Mouse (Mus musculus): Measurements from ENCODE around the gene Fam155a.

Gene Fam155a

DNA sequence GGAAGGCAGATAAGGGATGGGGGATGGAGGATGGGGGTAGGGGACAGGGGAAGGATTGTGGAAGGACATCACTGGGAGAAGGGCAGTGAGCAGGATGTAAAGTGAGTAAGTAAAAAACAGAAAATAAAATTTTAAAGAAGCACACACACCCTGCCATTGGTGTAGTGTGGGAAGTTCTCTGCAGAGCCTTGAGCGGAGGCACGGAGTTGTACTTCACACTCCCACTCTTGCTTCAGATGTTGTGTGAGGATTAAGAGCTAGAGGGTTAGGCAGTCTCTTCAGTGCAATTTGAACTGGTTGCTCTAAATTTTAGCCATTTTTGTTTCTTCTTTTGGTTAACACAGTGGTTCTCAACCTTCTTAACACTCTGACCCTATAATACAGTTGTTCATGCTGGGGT, 114.1 kb downstream of the Fam155a start:
- DNase-seq = no peak

DNA sequence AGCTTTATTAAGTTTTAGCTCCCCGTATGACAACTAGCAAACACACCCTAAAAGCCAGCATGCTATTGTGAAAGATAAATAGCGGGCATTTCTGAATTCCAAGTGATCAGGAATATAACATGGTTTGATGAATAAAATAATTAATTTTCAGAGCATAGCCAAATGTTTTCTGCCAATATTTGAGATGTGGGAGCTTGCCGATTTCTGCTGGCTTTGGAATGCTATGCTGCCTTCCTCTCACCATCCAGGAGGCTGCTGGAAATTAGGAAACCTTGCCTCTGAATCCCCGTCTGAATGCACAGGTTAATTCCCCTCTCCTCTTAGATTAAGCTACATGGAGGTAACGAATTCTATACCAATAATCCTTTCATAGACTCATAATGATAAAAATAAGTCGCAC, 116.1 kb downstream of the Fam155a start:
- no peak for DNase-seq

DNA sequence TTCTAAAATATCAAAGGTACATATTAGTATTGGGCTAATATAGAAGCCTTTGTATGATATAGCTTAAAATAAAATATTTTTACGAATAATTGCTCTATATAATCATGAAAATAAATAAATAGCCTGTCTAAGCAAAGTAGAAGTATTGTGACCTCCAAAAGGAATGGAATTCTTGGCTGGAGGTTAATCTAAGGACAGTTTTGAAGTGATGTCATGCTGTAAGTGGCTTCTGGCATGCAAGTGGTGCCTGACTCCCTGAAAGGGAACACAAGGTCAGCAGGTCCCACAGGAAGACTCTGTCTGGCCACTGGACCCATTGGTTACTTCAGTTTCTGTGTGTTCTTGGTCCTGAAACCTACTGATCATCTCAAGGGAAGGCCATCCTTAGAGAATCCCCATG, 117.3 kb downstream of the Fam155a start:
- no peak for DNase-seq

DNA sequence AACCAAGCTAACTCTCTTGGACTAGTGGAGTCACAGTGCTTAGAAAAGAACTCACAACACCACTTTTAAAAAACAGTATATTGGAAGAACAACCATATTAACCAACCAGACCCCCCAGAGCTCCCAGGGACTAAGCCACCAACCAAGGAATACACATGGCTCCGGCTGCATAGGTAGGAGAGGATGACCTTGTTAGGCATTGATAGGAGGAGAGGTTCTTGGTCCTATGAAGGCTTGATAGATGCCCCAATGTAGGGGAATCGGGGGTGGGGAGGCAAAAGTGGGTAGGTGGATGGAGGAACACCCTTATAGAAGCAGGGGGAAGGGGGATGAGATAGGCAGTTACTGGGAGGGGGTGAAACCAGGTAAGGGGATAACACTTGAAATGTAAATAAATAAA, 132.8 kb downstream of the Fam155a start:
- no peak for DNase-seq

DNA sequence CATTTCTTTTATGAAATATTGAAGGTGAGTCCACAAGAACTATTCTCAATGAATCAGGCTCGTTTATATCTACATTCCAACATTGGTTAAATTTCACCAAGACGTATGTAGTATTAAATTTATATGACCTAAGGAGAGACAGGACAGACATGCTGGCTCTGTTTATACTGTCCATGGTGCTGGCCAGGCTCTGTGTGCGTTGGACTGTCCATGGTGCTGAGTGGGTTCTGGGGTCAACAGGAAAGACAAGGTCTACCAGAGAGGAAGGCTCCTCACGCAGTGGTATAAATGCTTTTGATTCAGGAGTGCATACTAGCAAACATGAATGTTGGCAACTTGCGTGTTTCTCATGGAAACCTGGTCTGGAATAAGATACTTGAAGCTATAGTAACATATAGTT, 135.7 kb downstream of the Fam155a start:
- DNase-seq = no peak

DNA sequence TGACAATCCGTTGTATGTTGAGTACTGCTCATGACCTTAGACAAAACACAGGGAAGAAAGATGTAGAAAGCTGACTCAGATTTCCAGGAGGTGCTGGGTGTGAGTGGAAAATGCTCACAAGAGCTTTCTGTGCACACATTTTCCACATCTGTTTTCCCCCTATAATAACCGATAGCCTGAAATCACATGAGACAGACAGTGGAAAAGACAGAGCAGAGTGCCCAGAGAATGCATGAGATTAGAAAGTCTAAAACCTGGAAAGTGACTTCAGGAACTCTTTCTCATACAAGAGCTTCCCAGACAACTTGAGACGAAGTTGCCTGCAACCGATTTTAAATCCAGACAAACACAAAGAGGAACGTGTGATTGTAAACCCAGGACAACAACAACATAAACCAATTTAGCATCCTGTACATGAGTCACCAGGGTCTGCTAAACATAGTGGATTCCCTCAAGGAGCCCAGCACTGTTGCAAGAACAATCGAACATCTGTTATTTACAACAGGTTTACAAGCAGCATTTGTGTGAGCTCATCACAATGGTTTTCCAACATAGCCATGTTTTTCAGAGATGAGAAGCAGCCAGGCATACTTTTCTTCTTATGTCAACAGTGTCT, 163.8 kb downstream of the Fam155a start:
- DNase-seq = no peak

DNA sequence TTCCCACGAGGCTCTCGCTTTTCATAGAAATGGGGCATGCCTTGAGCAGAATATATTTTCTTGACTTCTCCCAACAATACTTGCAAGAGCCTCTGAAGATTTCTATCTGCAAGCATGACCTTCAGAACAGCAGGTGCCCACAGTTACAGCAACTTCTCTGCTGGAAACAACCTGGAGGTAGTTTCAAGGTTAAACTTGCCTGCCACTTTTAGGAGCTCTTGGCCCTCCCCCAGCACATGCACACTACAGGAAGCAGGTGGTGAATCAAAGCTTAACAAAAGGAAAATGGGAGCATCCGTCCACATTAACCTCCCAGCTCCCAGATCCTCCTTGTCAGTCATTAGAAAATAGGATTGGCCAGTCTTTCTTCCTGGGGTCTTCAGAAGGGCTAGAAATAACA, 175.0 kb downstream of the Fam155a start:
- DNase-seq = no peak

DNA sequence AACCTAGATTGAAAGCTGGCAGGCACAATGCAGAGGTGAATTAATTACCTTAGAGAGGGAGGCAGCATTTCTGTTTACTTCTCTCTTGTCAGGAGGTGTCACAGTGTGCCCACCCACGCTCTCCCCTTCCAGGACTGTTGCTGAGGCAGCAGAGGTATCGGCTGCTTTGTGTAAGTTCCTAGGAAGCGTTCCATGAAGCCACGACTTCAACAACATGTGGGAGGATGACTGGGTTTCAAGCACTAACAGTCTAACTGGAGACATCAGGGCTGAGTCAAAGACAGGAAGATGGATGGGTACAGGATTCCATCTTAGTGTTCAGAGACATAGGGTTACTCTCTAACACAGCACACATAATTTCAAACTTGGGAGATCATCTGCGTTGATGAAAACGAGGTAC, 189.1 kb downstream of the Fam155a start:
- no peak for DNase-seq

DNA sequence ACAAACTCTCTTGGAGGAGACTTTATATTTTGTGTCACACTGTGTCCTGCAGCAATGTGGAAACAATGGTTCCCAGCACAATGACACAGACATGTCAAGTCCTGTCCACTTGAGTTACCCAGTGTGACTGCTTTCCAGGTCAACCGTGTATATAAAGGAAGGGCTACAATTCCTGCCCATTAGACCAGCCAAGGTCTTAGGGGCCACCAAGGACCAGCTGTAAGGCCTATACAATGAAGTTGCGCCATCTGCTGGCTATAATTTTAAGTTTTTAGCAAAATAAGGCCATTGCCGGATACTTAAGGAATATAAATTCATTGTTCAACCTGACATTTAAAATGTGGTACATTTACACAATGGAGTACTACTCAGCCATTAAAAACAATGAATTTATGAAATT, 190.8 kb downstream of the Fam155a start:
- no peak for DNase-seq

DNA sequence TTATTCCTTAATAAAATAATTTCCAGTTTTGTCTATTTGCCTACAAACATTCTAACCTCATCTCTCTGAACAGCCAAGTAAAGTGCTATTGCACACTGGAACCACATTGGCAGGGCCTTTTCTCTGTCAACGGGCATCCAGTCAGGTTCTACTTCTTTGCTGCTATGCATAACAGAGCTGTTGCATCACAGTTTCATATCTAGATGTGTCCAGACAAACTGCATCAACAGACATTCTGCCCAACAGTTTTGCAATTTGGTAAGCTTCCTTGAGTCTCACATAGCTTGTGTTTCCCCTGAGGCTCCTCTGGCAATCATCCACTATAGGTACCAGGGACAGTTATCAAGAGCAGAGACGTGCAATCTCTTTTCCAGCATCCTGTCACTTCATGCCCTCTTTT, 199.0 kb downstream of the Fam155a start:
- no peak for DNase-seq

DNA sequence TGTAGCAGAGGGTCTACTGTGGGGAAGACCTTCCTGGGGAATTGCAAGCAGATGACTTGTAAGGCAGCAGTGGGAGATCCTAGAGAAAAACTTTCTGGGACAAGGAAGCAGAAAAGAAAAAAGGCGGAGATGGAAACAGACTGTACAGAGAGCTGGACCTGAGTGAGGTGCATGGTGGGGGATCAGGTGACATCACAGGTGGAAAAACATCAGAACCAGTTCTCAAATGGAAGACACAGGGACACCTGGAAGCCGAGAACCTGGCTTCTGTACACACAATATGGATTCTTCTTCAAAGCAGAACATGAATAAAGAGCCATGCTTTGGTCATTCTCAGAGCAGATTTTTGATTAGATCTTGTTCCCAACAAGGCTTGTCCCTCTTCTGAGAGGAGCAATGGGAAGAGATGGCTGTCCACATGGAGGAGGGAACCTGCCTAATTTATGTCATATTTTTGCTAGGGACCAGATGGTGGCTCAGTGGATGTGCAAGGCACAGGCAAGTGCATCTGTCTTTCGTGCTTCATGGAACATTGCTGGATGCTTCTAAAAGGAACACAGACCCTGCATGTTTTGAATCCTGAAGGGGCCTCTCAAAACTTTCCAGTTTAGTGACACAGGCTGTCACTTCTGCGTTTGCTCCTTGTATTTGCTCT, 201.3 kb downstream of the Fam155a start:
- DNase-seq = no peak

DNA sequence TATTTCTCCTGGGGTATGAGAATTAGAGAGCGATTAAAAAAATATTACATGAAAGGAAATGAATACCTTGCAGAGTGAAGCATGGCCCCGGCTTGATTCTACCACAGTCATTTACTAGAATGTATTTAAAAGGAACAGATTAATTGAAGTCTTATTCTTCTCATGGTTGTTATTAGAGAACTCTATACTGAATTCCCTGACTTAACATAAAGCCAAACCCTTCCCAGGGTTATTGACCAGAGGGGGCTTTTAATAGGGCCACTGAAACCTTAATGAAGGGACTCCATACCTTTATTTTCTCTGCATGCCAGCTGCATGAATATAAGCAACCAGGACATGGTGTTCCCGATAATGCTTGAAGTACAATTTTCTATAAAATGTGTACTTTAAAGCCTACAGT, 221.8 kb downstream of the Fam155a start:
- no peak for DNase-seq

DNA sequence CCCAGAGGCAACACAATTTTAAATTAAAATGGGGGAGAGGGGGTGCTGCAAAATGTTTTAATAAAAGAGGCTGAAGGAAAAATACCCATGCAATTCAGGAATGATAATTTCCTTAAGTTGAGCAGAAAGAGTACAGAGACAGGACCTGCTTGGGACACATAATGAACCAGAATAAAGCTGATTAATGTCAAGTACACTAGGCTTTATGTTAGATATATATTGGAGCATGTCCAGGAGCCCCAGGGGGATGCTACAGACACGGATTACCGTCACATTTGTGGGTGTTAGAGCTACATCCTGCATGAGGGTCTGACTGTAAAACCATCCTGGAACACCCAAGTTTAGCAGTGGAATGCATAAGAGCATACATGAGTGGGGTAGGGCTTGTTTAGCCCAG, 223.4 kb downstream of the Fam155a start:
- DNase-seq = no peak

DNA sequence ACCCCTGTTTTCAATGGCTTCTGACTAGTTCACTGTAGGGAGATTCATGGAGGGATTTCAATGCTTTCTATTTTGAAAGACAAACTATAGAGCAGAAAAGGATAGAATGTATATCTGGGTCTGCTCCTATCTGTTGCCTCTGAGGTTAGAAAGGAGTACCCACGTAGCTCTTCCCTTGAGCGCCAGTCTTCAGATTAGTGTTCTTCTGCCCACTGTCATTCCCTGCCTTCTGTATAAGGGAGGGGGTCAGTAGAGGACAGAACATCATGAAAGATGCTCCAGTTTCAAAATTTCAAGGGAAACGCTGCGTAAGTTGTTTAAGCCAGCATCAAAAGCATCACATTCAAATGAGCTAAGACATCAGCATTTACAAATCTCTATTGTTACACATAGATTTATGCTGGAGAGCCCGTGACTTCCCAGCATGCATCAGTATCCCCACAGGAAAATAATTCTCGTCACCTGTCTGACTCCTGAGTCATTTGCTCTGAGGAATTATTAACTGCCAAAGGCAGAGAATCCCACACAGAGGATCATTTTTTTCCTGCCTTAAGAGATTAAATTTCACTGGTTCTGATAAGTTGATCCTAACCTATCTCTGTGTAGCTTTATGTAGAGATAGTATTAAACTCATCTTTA, 223.9 kb downstream of the Fam155a start:
- DNase-seq = no peak

DNA sequence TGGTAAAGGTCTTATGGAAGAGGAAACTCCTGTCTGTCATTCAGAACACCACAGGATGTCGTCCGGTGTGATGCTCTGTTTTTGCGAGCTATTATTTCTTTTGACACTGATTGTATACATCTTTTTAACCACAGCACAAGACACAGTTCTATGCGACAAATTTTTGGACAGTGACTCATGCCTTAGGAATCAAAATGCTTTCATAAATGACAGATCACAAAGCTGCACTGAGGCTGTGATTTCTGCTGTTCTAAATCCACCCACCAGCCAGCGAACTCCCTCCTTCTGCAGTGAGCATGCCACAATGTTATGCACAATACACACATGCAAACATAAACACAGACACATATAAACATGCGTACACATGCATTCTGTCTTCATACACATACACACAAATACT, 224.5 kb downstream of the Fam155a start:
- no peak for DNase-seq

DNA sequence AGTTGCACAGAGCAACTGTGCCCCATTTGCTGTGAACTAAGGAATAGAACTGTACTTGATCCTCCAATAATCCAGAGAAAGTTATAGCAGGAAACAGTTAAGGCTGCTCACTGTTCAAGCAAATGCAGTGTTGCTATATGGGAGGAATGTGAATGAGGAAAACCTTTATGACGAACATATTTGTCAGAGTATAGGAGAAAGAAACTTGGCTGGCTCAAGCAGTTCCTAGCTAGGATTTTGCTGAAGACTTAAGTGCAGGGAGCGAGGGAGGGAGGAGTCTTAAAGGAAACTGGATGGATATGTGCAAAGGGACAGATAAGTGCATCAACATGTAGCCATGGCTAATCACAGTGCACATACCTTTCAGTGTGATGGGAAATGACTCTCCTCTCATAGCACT, 225.3 kb downstream of the Fam155a start:
- DNase-seq = no peak

DNA sequence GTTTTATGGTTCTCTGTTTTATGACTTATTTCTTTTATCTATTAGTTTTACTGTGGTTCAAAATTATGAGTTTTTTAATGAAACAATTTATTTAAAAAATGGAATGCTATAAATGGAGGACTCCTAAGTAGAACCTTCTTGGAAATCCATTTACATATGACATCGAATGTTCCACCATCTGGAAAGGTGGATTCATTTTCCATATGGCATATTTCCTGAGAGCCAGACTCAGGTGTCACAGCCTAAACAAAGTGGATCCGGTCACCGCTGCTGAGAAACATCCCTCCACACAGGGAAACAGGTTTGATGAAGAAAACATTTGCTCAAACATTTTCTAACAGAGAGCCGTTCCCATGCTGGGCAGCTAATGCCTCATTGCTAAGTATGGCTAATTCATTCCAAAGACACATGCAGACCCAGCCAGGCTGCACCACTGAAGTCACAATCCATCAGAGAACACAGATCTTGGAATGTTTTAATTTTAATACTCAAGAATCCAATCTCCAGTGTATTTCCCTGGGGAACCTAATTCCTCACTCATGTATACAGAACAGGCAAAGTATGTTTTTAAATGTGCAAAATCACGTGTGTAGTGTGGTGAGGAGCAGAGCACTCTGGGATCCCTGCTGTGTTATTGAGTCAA, 235.1 kb downstream of the Fam155a start:
- no peak for DNase-seq

DNA sequence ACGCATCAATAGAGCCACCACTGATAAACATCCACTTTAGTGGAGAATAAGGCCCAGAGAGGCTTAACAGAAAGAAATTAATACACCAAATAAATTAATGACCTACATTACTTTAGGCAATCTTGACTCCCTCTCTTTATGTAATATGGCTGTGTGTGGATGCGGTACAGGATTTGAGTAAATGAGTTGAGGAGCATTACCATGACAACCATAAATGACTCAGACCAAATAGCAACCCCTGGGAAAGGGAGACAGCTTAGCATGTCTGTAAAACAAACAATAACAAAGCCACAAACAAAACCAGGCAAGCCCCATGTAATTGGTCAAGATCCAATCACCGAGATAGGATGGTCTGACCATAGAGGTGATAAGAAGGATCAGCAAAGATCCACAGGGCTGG, 244.4 kb downstream of the Fam155a start:
- DNase-seq = no peak

DNA sequence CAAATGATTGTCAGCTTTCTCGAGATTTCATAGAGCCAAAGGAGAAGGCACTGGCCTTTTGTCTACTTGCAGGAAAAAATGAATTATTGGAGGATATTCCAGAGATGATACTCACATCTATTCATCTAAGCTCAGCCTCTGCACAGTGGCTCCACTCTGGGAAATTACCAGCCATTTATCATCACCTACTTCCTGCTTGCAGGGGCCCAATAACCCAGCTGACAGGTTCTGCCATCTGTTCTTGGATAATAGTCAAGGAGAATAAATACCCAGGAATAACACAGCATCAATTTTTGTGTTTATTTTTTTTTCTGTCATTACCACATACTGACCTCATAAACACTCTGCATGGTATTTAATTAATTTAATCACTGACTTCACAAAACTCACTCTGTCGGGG, 249.4 kb downstream of the Fam155a start:
- DNase-seq = no peak

DNA sequence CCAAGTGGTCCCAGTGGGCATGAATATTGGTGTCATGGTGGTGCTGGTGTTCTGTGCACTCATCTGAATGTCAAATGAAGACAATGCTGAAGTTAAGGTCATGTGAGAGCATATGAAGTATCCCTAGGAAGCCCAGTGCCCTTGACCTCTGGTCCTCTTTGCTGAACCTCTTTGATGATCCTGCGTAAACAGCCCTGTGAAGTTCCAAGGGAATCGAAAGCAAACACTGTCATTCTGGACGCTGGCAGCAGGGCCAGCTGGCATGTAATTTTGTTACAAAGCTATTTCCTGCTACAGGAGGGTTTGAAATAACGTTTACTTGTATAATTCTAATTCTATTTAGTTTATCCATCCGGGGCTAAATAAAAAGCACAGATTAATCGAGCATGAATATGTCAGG, 270.2 kb downstream of the Fam155a start:
- DNase-seq = no peak

DNA sequence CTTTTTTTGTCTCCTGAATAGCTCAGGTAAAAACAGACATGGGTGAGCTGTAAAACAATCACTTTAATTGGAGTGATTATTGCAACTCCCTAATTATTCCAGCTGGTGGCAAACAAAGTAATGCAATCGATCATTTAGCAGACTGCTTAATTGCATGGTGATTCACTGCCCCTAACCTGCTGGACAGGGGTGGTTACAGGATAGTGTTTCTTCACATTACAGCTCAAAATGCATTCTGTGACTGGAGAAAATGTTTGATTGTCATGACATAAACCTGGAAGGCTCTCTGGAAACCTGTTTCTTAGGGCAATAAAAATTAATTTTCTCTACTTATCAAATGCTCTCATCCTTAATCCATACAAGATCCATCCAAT, 276.7 kb downstream of the Fam155a start:
- DNase-seq = no peak

DNA sequence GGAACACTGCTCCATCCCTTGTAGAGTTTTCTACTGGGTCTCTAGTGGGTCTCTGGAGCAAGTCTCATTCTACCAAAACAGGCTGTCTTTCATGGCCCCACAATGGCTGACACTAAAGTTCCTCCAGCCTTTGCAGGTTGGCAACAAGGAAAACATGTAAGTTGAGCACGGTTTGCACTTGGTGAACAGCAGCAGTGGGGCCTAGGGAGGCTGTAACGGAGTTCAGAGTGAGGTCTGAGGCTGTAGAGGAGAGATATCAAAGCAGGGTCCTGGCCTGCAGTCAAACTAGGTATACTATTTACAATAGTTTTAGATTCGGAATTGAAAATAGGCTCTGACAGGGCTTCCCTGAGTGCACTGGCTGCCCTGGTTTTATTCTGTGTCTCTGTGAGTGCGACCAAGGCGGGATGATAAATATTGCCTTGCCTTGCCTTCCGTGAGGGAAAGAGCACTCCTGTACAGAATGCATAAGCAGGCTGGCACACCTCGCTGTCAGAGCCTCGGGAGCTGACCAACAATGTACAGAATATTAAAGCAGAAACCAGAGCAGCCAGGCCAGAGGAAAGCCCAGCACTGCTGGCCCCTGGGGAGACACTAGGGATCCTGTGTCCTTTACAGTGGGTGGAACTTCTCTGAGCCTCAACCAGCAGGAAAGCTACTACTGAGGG, 277.3 kb downstream of the Fam155a start:
- DNase-seq = no peak

DNA sequence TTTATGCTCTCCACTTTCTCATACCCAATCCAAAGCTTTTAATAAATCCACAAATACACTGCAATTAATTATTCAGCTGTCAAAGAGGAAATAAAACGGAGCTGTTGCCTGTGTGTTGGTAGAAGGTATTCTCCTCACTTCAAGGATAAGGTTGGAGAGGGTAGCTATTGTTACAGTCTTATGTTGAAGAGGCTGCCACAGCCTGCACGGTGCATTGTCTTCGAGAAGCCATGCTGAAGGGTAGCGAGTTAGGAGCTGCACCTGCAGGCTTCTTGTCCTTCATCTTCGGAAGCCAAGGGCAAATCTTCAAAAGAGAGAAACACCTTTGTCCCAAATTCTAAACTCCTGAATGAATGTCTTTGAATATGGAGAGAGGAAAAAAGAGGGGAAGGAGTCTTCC, 288.4 kb downstream of the Fam155a start:
- no peak for DNase-seq

DNA sequence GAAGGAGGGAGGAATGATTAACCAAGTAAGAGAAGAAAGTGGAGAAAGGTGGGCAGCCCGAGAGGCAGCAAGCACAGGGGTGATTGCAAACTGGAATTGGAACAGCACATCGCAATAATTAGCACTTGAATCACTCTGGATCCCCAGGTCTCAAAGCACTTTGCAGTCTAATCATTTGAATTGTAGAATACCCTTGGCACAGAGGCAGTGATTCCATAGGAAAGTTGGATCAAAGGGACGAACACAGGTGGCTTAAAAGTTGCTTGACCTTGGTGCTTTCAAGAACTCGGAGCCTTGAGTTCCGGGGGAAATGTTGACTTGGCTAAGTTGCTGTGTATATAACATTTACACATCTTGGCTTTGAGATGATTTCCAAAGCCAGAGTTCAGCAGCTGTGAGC, 299.7 kb downstream of the Fam155a start:
- no peak for DNase-seq
